Mouse (Mus musculus) liver, embryonic 14.5 days (tissue): Measurements from ENCODE around the gene Proca1. TPM values are rescaled to one million over a fixed set of nuclear protein-coding genes. Genes with fewer than 3 reads are reported as not detected.

Experiments
- ATAC-seq: fragments of 200-750 bp; cut with Nextera tagmentation; 2 replicates; pipeline ENCODE4 v1.8.0; 2017; ENCODE audit warnings: moderate number of reproducible peaks, mild to moderate bottlenecking, moderate library complexity; ENCODE audit not compliant: insufficient read depth
- DNase-seq, 3 experiments: peaks; one replicate each; pipeline ENCODE4 v3.0.0-alpha.2; 2012 to 2013; ENCODE audit warnings: low read depth in 3 of 3, low spot score in 3 of 3
- H3K27ac ChIP-seq: fragments of 300-500 bp; sonication (generic); 2 replicates; pipeline ENCODE4 v1.5.1; 2014; ENCODE audit warnings: moderate library complexity, mild to moderate bottlenecking, control low read depth, inconsistent platforms
- H3K27me3 ChIP-seq: fragments of 300-500 bp; sonication (generic); 2 replicates; pipeline ENCODE4 v1.6.1; 2014; ENCODE audit warnings: mild to moderate bottlenecking, low read length, moderate library complexity; ENCODE audit not compliant: control insufficient read depth, insufficient read depth
- H3K36me3 ChIP-seq: fragments of 300-500 bp; sonication (generic); replicated peaks from 2 replicates; pipeline ENCODE4 v1.6.1; 2014; ENCODE audit warnings: low read depth; ENCODE audit not compliant: control insufficient read depth, insufficient read depth
- H3K4me1 ChIP-seq, 2 experiments: fragments of 200-500 bp in 1 of 2; fragments of 300-500 bp in 1 of 2; sonication (generic) in 1 of 2; replicated peaks; 2 replicates each; pipeline ENCODE4 v1.6.1; 2012 to 2014; ENCODE audit warnings: antibody characterized with exemption in 1 of 2, inconsistent platforms in 1 of 2, low read length in 1 of 2; ENCODE audit not compliant: control insufficient read depth in 2 of 2, insufficient read depth in 2 of 2
- H3K4me2 ChIP-seq: fragments of 300-500 bp; sonication (generic); 2 replicates; pipeline ENCODE4 v1.6.1; 2014; ENCODE audit warnings: low read depth, mild to moderate bottlenecking, control low read depth, moderate library complexity
- H3K4me3 ChIP-seq, 2 experiments: fragments of 200-500 bp in 1 of 2; fragments of 300-500 bp in 1 of 2; sonication (generic) in 1 of 2; 2 replicates each; pipeline ENCODE4 v1.5.1; 2012 to 2014; ENCODE audit warnings: low read depth in 2 of 2, low read length in 2 of 2, mild to moderate bottlenecking in 2 of 2, control low read depth in 1 of 2, inconsistent platforms in 1 of 2, moderate library complexity in 1 of 2; ENCODE audit not compliant: insufficient read depth in 1 of 2
- H3K9ac ChIP-seq: fragments of 300-500 bp; sonication (generic); replicated peaks from 2 replicates; pipeline ENCODE4 v1.6.1; 2014; ENCODE audit warnings: mild to moderate bottlenecking, control low read depth, moderate library complexity
- H3K9me3 ChIP-seq: fragments of 300-500 bp; sonication (generic); 2 replicates; pipeline ENCODE4 v1.6.1; 2016; ENCODE audit warnings: low read length, mixed read lengths; ENCODE audit not compliant: control insufficient read depth
- CTCF ChIP-seq: IDR thresholded peaks from 2 replicates; pipeline ENCODE4 v1.5.1; 2016; ENCODE audit warnings: antibody characterized with exemption, low read depth, control low read depth
- EP300 ChIP-seq: IDR thresholded peaks from 2 replicates; pipeline ENCODE4 v1.6.1; 2016; ENCODE audit warnings: antibody characterized with exemption, low read depth
- WGBS: fragments of 180-500 bp; shearing (Covaris S2); extraction: QIAGEN DNeasy Blood & Tissue Kit; methylation state at CpG from one replicate; pipeline ENCODE4 v1.1.7; 2014; ENCODE audit not compliant: insufficient replicate concordance; 5-methylcytosine and 5-hydroxymethylcytosine counted together
- polyA plus RNA-seq, 2 experiments: library from polyadenylated mRNA; depleted of rRNA in 1 of 2; stranded (reverse) in 1 of 2; unstranded in 1 of 2; fragments of >200 nt; fragmentation: Nextera tagmentation in 1 of 2; extraction: Ambion mirVana in 1 of 2; gene quantifications; 2 replicates each; pipeline versions ENCODE4 v1.2.1 to v1.2.3; 2012 to 2014

Proca1 gene
- polyA plus RNA-seq, 2 experiments = 0.16 to 0.23 TPM

DNA sequence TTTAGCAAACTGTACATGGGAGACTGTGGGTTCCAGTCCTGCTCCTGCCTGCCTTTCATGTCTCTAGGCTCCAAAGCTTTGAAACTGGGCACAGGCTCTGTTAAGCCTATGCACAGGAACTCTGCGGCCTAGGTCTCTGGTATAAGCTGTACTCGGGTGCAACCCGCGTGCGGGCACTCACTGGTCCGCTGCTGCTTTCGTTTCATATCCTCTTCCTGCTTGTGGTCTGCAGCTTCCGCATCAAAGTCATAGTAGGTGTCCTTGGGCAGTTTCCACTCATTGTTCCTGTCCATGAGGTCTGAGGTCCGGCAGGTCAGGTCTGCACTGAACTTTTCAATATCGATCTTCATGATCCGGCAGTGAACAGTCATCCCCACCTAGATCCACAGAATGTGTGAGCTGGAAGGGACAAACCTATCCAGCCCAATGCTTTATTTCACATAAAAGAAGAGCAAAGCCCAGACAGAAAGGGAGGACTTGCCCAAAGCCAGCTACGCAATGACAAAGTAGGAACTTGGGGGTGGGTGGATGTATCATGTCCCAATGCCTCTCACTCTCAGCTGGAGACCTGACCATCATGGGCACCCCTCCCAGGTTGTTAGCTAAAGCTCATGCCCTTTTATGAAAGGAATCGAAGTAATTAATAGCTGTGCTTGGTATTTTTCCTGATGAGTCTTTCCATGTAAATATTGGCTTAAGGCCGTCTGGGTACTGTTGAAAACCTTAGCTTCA is 20.1 kb downstream of the Proca1 start:
- Histone ChIP-seq H3K4me3 (no peak overlapping the region), H3K27ac (no peak overlapping the region), H3K9me3 (no peaks in the 10 kb centered on the region), H3K4me1 (no peaks in the 10 kb centered on the region), H3K4me2 (no peak overlapping the region), H3K27me3 (no peaks in the 10 kb centered on the region), H3K9ac (no peak overlapping the region), H3K36me3 (peaks cover 87% of the 10 kb centered on the region)
- 65% methylated on average over 14 of the region's 14 CpGs for WGBS
- TF ChIP-seq EP300 (no peak), CTCF (no peak)
- no peak for ATAC-seq
- DNase-seq = no peak

DNA sequence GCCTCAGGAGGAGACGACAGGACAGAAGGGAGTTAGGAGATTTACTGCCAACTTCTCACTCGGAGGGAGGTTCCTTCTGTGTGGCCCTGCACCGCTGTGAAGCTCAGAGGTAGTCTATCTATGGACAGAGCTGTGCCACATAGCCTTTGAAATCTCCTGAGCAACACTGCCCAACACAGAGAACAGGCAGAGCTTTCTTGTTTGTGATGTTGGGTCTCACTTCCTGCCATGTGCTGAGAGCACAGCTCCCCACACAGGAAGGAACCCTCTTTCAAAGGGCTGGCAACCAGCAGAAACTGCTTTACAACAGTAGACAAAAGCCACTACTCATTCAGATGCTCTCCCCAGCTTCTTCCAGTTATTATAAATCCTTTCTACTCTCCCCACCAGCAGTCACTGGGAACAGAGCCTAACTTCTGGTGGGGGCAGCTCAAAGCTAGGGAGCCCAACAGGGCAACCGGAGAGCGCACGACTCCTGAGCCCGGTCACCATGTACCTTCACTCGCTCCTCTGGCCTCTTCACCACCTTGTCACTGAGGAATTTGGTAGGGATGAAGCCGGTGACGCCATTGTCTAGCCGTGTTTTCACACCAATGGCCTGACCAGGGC is 22.6 kb downstream of the Proca1 start:
- WGBS = 85% methylated on average over 11 of the region's 11 CpGs
- no peaks in the 10 kb centered on the region for H3K4me1 ChIP-seq

DNA sequence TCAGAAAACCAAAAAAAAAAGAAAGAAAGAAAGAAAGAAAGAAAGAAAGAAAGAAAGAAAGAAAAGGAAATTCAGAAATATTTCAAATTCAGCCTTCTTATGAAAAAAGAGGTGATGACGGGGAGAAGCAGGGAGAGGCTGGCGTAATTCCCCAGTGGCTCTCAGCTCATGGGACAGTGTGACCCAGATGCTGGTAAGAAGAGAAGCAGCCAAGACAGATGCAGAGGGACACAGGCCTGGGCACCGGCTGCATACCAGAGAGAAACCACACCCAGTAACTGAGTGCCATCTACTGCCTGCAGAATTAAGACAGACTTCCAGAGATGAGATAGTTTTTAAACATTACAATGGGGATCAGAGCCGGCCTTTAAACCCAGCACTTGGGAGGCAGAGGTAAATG is 30.4 kb downstream of the Proca1 start:
- no peak for DNase-seq
- no peaks in the 10 kb centered on the region for H3K4me1 ChIP-seq
- no peak overlapping the region for H3K27ac ChIP-seq
- 82% methylated on average over 4 of the region's 4 CpGs for WGBS
- H3K9ac ChIP-seq = no peak overlapping the region
- H3K4me2 ChIP-seq = no peak overlapping the region
- no peaks in the 10 kb centered on the region for H3K9me3 ChIP-seq
- H3K4me3 ChIP-seq = no peak overlapping the region
- no peak for ATAC-seq
- TF ChIP-seq EP300 (no peak), CTCF (no peak)
- peaks cover 83% of the 10 kb centered on the region for H3K36me3 ChIP-seq
- H3K27me3 ChIP-seq = no peaks in the 10 kb centered on the region

More for the DNA sequence above, 22.6 kb downstream of the Proca1 start:
- H3K36me3 ChIP-seq = peaks cover 89% of the 10 kb centered on the region
- no peak for TF ChIP-seq CTCF
- no peak for TF ChIP-seq EP300
- no peak overlapping the region for H3K27ac ChIP-seq
- ATAC-seq (no peak), DNase-seq (no peak)
- no peaks in the 10 kb centered on the region for H3K27me3 ChIP-seq
- no peak overlapping the region for H3K4me3 ChIP-seq
- no peaks in the 10 kb centered on the region for H3K9me3 ChIP-seq
- no peak overlapping the region for H3K9ac ChIP-seq
- no peak overlapping the region for H3K4me2 ChIP-seq

GRCm38 (mm10) chr11:78231518-78231917 is 38.3 kb downstream of the Proca1 start:
- Histone ChIP-seq H3K4me1 (no peaks in the 10 kb centered on the region), H3K36me3 (peaks cover 64% of the 10 kb centered on the region), H3K27me3 (no peaks in the 10 kb centered on the region), H3K4me3 (no peak overlapping the region), H3K9me3 (no peaks in the 10 kb centered on the region), H3K27ac (no peak overlapping the region), H3K9ac (no peak overlapping the region), H3K4me2 (no peak overlapping the region)
- no peak for TF ChIP-seq EP300
- no peak for TF ChIP-seq CTCF
- 68% methylated on average over 6 of the region's 6 CpGs for WGBS
- ATAC-seq (no peak), DNase-seq (no peak)

GRCm38 (mm10) chr11:78240193-78240857 is 47.1 kb downstream of the Proca1 start:
- no peak overlapping the region for H3K4me2 ChIP-seq
- H3K27ac ChIP-seq = no peak overlapping the region
- peaks cover 4 to 7% of the 10 kb centered on the region in 2 experiments; a peak in 3 of 4 replicates for H3K4me1 ChIP-seq
- DNase-seq (no peak), ATAC-seq (no peak)
- WGBS = 85% methylated on average over 9 of the region's 9 CpGs
- no peak overlapping the region for H3K9ac ChIP-seq
- no peaks in the 10 kb centered on the region for H3K9me3 ChIP-seq
- H3K27me3 ChIP-seq = no peaks in the 10 kb centered on the region
- TF ChIP-seq EP300 (no peak), CTCF (no peak)
- no peak overlapping the region for H3K4me3 ChIP-seq
- peaks cover 14% of the 10 kb centered on the region for H3K36me3 ChIP-seq
